Mouse (Mus musculus): ENCODE measurements around the gene Cntn3. TPM values are rescaled to one million over a fixed set of nuclear protein-coding genes. Genes with fewer than 3 reads are reported as not detected.

Cntn3 gene
- total and polyA plus RNA-seq, 3 experiments: not detected

GRCm38 (mm10) chr6:102326711-102327110, 246.2 kb downstream of the Cntn3 start:
- TF ChIP-seq TAL1 (conservative IDR thresholded peaks at IDR 0.05; ENCODE audit: low read depth, low read length) (no peak), GATA1 (IDR thresholded peaks at IDR 0.05; ENCODE audit: borderline replicate concordance, low read length) (no peak), CTCF (IDR thresholded peaks at IDR 0.05; ENCODE audit: low read depth, low read length) (no peak), POLR2AphosphoS5 (IDR thresholded peaks at IDR 0.05; ENCODE audit: insufficient replicate concordance, low read depth, low read length) (no peak), GATA2 (IDR thresholded peaks at IDR 0.05; ENCODE audit: borderline replicate concordance, low read depth, low read length) (no peak)
- H3K36me3 ChIP-seq (replicated peaks): no peaks in the 10 kb centered on the region
- ATAC-seq (ENCODE audit: extremely low read depth, insufficient number of reproducible peaks, low FRiP score, poor library complexity, severe bottlenecking) (no peak), DNase-seq (ENCODE audit: low spot score) (no peak)
- no peaks in the 10 kb centered on the region for H3K4me1 ChIP-seq (ENCODE audit: insufficient read depth, low read depth, low read length)
- H3K9me3 ChIP-seq (replicated peaks): peaks cover 3% of the 10 kb centered on the region; the same call in 1 of the 2 replicates
- H3K27me3 ChIP-seq (ENCODE audit: insufficient read depth, low read length): no peaks in the 10 kb centered on the region
- H3K4me3 ChIP-seq (ENCODE audit: low read depth, low read length): no peak overlapping the region

GRCm38 (mm10) chr6:102322614-102323284, 250.2 kb downstream of the Cntn3 start:
- Histone ChIP-seq H3K27me3 (ENCODE audit: insufficient read depth, low read length) (no peaks in the 10 kb centered on the region), H3K4me3 (ENCODE audit: low read depth, low read length) (no peak overlapping the region), H3K9me3 (replicated peaks) (peaks cover 3% of the 10 kb centered on the region; the same call in 1 of the 2 replicates), H3K36me3 (replicated peaks) (no peaks in the 10 kb centered on the region), H3K4me1 (ENCODE audit: insufficient read depth, low read depth, low read length) (no peaks in the 10 kb centered on the region)
- TF ChIP-seq GATA1 (IDR thresholded peaks at IDR 0.05; ENCODE audit: borderline replicate concordance, low read length): no peak
- TF ChIP-seq POLR2AphosphoS5 (IDR thresholded peaks at IDR 0.05; ENCODE audit: insufficient replicate concordance, low read depth, low read length): no peak
- no peak for TF ChIP-seq GATA2 (IDR thresholded peaks at IDR 0.05; ENCODE audit: borderline replicate concordance, low read depth, low read length)
- no peak for TF ChIP-seq TAL1 (conservative IDR thresholded peaks at IDR 0.05; ENCODE audit: low read depth, low read length)
- no peak for TF ChIP-seq CTCF (IDR thresholded peaks at IDR 0.05; ENCODE audit: low read depth, low read length)
- ATAC-seq (ENCODE audit: extremely low read depth, insufficient number of reproducible peaks, low FRiP score, poor library complexity, severe bottlenecking): no peak
- no peak for DNase-seq (ENCODE audit: low spot score)

- H3K4me1 ChIP-seq (ENCODE audit: insufficient read depth, low read depth, low read length): no peaks in the 10 kb centered on the region
- H3K27me3 ChIP-seq (ENCODE audit: insufficient read depth, low read length): no peaks in the 10 kb centered on the region
- ATAC-seq (ENCODE audit: extremely low read depth, insufficient number of reproducible peaks, low FRiP score, poor library complexity, severe bottlenecking) (no peak), DNase-seq (ENCODE audit: low spot score) (no peak)
- no peaks in the 10 kb centered on the region for H3K36me3 ChIP-seq (replicated peaks)
- H3K4me3 ChIP-seq (ENCODE audit: low read depth, low read length): no peak overlapping the region
- peaks cover 3% of the 10 kb centered on the region; the same call in 1 of the 2 replicates for H3K9me3 ChIP-seq (replicated peaks)
- TF ChIP-seq CTCF (IDR thresholded peaks at IDR 0.05; ENCODE audit: low read depth, low read length) (no peak), GATA2 (IDR thresholded peaks at IDR 0.05; ENCODE audit: borderline replicate concordance, low read depth, low read length) (no peak), POLR2AphosphoS5 (IDR thresholded peaks at IDR 0.05; ENCODE audit: insufficient replicate concordance, low read depth, low read length) (no peak), GATA1 (IDR thresholded peaks at IDR 0.05; ENCODE audit: borderline replicate concordance, low read length) (no peak), TAL1 (conservative IDR thresholded peaks at IDR 0.05; ENCODE audit: low read depth, low read length) (no peak)
Observed at GRCm38 (mm10) chr6:102319755-102320154, 253.1 kb downstream of the Cntn3 start.

GRCm38 (mm10) chr6:102282889-102283288, 290.0 kb downstream of the Cntn3 start:
- DNase-seq (ENCODE audit: low spot score): no peak
- no peak overlapping the region for H3K4me3 ChIP-seq (ENCODE audit: low read depth, low read length)
- ATAC-seq (ENCODE audit: extremely low read depth, insufficient number of reproducible peaks, low FRiP score, poor library complexity, severe bottlenecking): no peak
- no peaks in the 10 kb centered on the region for H3K27me3 ChIP-seq (ENCODE audit: insufficient read depth, low read length)
- 0 out of 2 replicates have a peak, but pooled peaks cover 3% of the 10 kb centered on the region for H3K9me3 ChIP-seq (replicated peaks)
- no peak for TF ChIP-seq GATA1 (IDR thresholded peaks at IDR 0.05; ENCODE audit: borderline replicate concordance, low read length)
- no peak for TF ChIP-seq CTCF (IDR thresholded peaks at IDR 0.05; ENCODE audit: low read depth, low read length)
- no peak for TF ChIP-seq POLR2AphosphoS5 (IDR thresholded peaks at IDR 0.05; ENCODE audit: insufficient replicate concordance, low read depth, low read length)
- TF ChIP-seq TAL1 (conservative IDR thresholded peaks at IDR 0.05; ENCODE audit: low read depth, low read length): no peak
- no peak for TF ChIP-seq GATA2 (IDR thresholded peaks at IDR 0.05; ENCODE audit: borderline replicate concordance, low read depth, low read length)
- H3K4me1 ChIP-seq (ENCODE audit: insufficient read depth, low read depth, low read length): no peaks in the 10 kb centered on the region
- H3K36me3 ChIP-seq (replicated peaks): no peaks in the 10 kb centered on the region

GRCm38 (mm10) chr6:102231015-102231414, 341.9 kb downstream of the Cntn3 start:
- DNase-seq (ENCODE audit: low spot score) (no peak), ATAC-seq (ENCODE audit: extremely low read depth, insufficient number of reproducible peaks, low FRiP score, poor library complexity, severe bottlenecking) (no peak)
- Histone ChIP-seq H3K4me3 (ENCODE audit: low read depth, low read length) (no peak overlapping the region), H3K36me3 (replicated peaks) (no peaks in the 10 kb centered on the region), H3K4me1 (ENCODE audit: insufficient read depth, low read depth, low read length) (no peaks in the 10 kb centered on the region), H3K9me3 (replicated peaks) (peaks cover 3% of the 10 kb centered on the region), H3K27me3 (ENCODE audit: insufficient read depth, low read length) (no peaks in the 10 kb centered on the region)
- TF ChIP-seq GATA1 (IDR thresholded peaks at IDR 0.05; ENCODE audit: borderline replicate concordance, low read length): no peak
- no peak for TF ChIP-seq CTCF (IDR thresholded peaks at IDR 0.05; ENCODE audit: low read depth, low read length)
- no peak for TF ChIP-seq POLR2AphosphoS5 (IDR thresholded peaks at IDR 0.05; ENCODE audit: insufficient replicate concordance, low read depth, low read length)
- TF ChIP-seq GATA2 (IDR thresholded peaks at IDR 0.05; ENCODE audit: borderline replicate concordance, low read depth, low read length): no peak
- TF ChIP-seq TAL1 (conservative IDR thresholded peaks at IDR 0.05; ENCODE audit: low read depth, low read length): no peak

GRCm38 (mm10) chr6:102186316-102186715, 386.6 kb downstream of the Cntn3 start:
- TF ChIP-seq CTCF (IDR thresholded peaks at IDR 0.05; ENCODE audit: low read depth, low read length): no peak
- TF ChIP-seq POLR2AphosphoS5 (IDR thresholded peaks at IDR 0.05; ENCODE audit: insufficient replicate concordance, low read depth, low read length): no peak
- no peak for TF ChIP-seq TAL1 (conservative IDR thresholded peaks at IDR 0.05; ENCODE audit: low read depth, low read length)
- TF ChIP-seq GATA2 (IDR thresholded peaks at IDR 0.05; ENCODE audit: borderline replicate concordance, low read depth, low read length): no peak
- TF ChIP-seq GATA1 (IDR thresholded peaks at IDR 0.05; ENCODE audit: borderline replicate concordance, low read length): no peak
- Histone ChIP-seq H3K9me3 (replicated peaks) (peaks cover 7% of the 10 kb centered on the region; the same call in 1 of the 2 replicates), H3K36me3 (replicated peaks) (no peaks in the 10 kb centered on the region), H3K4me3 (ENCODE audit: low read depth, low read length) (no peak overlapping the region), H3K4me1 (ENCODE audit: insufficient read depth, low read depth, low read length) (no peaks in the 10 kb centered on the region), H3K27me3 (ENCODE audit: insufficient read depth, low read length) (no peaks in the 10 kb centered on the region)
- DNase-seq (ENCODE audit: low spot score) (no peak), ATAC-seq (ENCODE audit: extremely low read depth, insufficient number of reproducible peaks, low FRiP score, poor library complexity, severe bottlenecking) (no peak)
